Mouse (Mus musculus) limb, embryonic 10.5 days (tissue): ENCODE measurements around the gene Stk16. TPM values are rescaled to one million over a fixed set of nuclear protein-coding genes. Genes with fewer than 3 reads are reported as not detected.

Experiments
- DNase-seq: peaks from one replicate; pipeline ENCODE4 v3.0.0-alpha.2; 2017; ENCODE audit warnings: low spot score
- H3K27ac ChIP-seq: fragments of 300-500 bp; sonication (generic); 2 replicates; pipeline ENCODE4 v1.5.1; 2016; ENCODE audit warnings: mild to moderate bottlenecking
- H3K27me3 ChIP-seq: fragments of 300-500 bp; sonication (generic); 2 replicates; pipeline ENCODE4 v1.6.1; 2016; ENCODE audit warnings: low read depth, mild to moderate bottlenecking; ENCODE audit not compliant: poor library complexity, severe bottlenecking
- H3K36me3 ChIP-seq: fragments of 300-500 bp; sonication (generic); 2 replicates; pipeline ENCODE4 v1.6.1; 2016; ENCODE audit warnings: mild to moderate bottlenecking, moderate library complexity
- H3K4me1 ChIP-seq: fragments of 300-500 bp; sonication (generic); 2 replicates; pipeline ENCODE4 v1.6.1; 2016
- H3K4me3 ChIP-seq: fragments of 300-500 bp; sonication (generic); 2 replicates; pipeline ENCODE4 v1.5.1; 2016; ENCODE audit warnings: mild to moderate bottlenecking, moderate library complexity
- H3K9me3 ChIP-seq: fragments of 300-500 bp; sonication (generic); replicated peaks from 2 replicates; pipeline ENCODE4 v1.6.1; 2016; ENCODE audit warnings: mild to moderate bottlenecking
- WGBS: fragments of 180-500 bp; shearing (Covaris S2); methylation state at CpG from one replicate; pipeline ENCODE4 v1.1.7; 2016; 5-methylcytosine and 5-hydroxymethylcytosine counted together
- polyA plus RNA-seq: library from polyadenylated mRNA; unstranded; fragments of >200 nt; fragmentation: Nextera tagmentation; extraction: Ambion mirVana; gene quantifications from 2 replicates; pipeline ENCODE4 v1.2.1, GENCODE M21; 2016

Stk16 gene
- 146 and 149 TPM in 2 replicates for polyA plus RNA-seq

DNA sequence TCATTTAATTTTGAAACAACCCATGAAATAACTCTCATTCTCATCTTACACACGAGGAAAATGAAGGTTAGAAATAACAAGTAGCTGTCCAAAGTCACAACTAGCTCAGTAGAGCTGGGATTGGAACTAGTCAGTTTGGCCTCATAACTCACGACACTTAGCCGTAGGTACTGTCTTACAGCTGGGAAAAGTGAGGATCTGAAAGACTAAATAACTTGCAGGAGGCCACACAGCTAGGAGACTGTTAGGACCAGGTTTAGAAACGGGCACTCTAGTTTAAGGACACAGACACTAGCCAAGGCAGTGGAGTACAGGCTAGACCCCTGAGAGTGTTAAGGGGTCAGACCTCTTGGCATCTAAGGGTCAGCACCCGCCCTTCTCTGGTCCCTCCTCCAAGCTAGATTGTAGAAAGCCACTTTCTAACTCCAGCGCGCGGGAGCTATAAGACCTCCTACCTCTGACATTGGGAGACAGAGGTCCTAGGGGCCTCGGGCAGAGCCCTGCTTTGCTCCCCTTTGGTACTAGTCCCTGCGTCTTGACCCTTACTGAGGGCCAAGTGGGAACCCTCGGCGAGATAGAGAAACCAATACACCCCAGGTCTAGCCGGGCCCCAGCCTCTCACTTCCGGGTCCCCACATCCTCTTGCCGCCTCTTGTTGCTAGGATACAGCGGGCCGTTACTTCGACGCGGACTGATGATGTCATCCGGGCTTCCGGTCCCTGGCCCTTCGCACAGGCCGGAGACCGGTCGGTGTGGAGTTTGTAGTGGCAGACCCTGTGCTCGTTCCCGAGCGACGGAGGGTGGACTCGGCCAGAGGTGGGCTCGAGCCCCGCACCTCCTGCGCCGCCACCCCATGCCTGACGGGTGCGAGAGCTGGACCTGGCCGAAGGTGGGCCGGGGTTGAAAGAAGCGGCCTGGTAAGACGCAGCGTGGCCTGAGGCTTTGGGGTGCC is at the start of gene Stk16, which contains the start of gene Glb1l:
TSS of gene Stk16 (plus strand) at position 703 of the 952 bp plus-strand sequence.
TSS of gene Glb1l (minus strand) at position 678 of the 952 bp plus-strand sequence.
- peak within 1 kb of the TSS; percentile 87 for H3K27ac ChIP-seq
- 6% methylated on average over 42 of the region's 42 CpGs for WGBS
- peaks cover 51% of the 10 kb centered on the region for H3K4me1 ChIP-seq
- H3K36me3 ChIP-seq = peaks cover 39% of the 10 kb centered on the region
- no peaks in the 10 kb centered on the region for H3K9me3 ChIP-seq
- H3K27me3 ChIP-seq = peaks cover 6% of the 10 kb centered on the region; the same call in 1 of the 2 replicates
- DNase-seq = peak; percentile 99
- peak within 1 kb of the TSS; percentile 79 for H3K4me3 ChIP-seq

DNA sequence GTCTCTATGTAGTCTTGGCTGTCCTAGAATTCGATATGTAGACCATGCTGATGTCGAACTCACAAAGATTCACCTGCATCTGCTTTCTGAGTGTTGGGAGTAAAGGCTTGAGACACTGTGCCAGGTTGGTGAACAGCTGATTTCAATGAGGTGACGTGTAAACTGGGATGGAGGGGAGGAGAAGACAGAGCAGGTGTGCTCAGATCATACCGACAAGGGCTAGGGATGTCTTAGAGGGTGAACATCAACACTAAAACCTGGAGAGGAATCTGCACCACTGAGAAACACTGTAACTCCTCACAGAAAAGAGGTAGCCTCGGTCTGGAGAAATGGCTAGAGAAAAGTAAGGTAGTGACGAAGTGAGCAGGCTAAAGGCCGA is 42.6 kb upstream of the Stk16 start:
- DNase-seq = no peak
- Histone ChIP-seq H3K27me3 (no peaks in the 10 kb centered on the region), H3K36me3 (peaks cover 29% of the 10 kb centered on the region), H3K9me3 (no peaks in the 10 kb centered on the region), H3K4me3 (peak overlapping the region; percentile 83), H3K27ac (peak overlapping the region; percentile 88), H3K4me1 (peaks cover 20% of the 10 kb centered on the region)
- 6% methylated on average over 7 of the region's 7 CpGs for WGBS

DNA sequence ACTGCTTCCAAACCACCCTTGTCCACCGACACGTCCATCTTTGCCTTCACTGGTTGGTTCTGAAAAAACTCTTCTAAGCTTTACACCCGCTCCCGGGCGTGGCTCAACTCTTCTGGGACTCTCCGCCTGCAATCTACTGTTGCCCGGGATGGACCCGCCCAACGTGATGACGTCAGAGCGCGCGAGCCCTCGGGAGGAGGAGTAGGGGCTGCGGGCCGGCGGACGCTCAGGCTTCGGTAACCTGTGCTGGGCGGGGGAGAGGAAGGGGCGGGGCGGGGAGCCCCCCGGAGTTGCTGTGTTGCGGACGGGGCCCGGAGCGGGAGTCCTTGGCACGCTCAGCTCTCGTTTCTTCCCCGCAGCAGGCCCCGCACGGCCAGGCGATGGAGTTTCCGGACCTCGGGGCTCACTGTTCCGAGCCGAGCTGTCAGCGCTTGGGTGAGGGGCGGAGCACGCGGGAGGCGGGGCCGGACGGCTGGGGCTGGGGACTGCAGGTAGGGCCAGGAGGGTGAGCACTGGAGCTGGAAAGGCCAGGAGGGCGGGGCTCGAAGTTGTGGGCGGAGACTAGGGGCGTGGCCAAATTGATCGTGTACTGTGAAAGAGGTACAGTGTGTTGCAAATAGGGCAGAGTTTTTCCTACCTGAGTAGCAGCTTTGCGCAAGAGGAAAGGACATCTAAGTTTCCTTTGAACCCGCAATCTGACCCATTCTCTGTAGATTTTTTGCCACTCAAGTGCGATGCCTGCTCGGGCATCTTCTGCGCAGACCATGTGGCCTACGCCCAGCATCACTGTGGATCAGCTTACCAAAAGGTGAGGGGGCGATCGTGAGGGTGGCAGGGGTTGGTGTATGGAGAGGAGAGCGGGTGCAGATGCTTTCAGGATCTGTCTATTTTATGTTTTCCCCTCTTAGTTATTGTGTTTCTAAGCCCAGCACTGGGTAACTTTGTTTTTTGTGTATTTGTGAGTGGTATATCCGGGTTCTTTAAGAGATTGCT is 41.9 kb upstream of the Stk16 start, which contains the start of gene Zfand2b:
TSS of gene Zfand2b (plus strand) at position 175 of the 993 bp plus-strand sequence.
- DNase-seq = peak; percentile 99
- Histone ChIP-seq H3K4me3 (peak within 1 kb of the TSS; percentile 83), H3K4me1 (peaks cover 20% of the 10 kb centered on the region), H3K27ac (peak within 1 kb of the TSS; percentile 88), H3K9me3 (no peaks in the 10 kb centered on the region), H3K27me3 (no peaks in the 10 kb centered on the region), H3K36me3 (peaks cover 36% of the 10 kb centered on the region)
- WGBS = under 1% methylated on average over 59 of the region's 59 CpGs

DNA sequence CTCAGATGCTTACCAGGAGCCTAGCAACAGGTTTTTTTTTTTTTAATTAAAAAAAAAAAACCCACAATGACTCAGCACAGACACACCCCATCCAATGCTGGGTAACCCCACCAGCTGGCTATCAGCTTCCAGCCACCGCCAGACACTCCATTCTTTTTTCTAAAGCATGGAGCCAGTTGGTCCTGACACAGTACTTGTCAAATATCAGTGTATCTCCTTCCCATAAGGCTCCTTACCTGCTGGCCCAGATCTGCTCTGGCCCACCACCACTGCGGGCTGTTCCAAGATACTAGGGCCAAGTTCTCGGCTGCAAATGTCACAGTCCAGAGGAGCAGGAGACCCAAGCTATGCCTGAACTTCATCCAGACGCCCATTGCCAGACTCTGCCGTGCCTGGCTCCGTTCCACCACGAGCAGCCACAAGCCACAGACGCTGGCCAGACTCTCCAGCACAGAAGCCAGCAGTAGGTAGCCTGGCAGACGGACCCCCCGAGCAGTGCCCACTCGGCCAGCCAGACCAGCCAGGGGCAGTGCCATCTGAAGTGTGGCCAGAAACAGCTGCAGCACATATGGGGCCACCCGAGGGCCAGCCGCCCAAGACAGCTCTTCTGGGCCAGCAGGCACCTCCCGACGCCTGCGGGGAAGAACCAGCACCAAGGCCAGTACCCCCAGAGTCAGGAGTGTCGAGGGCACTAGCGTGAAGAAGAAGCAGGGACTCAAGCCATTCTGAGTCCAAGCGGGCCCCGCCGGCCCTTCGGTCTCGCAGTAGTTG is 31.1 kb upstream of the Stk16 start:
- no peaks in the 10 kb centered on the region for H3K9me3 ChIP-seq
- DNase-seq = peak; percentile 36
- peak overlapping the region; percentile 66 for H3K4me3 ChIP-seq

DNA sequence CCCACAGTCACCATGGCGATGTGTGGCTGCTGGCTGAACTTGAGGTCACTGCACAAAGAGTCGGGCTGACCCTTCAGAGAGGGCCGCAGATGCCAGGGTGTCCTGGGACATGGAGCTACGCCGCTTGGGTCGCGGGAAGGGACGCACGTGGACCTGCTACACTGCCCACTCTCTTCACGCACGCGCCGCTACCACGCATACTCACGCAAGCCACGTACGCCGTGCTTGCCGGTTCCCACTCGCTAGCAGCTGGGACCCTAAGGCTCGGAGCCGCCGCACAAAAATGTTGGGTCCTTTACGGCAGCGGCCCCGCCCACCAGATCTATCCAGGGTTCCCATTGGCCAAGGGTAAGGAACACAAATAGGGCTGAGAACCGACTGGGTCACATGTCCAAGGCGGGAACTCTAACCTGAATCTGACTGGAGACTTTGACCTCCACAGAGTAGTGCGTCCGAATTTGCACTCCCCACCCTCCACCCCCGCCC is 30.5 kb upstream of the Stk16 start, which contains the start of gene Abcb6:
TSS of gene Abcb6 (minus strand) at position 288 of the 486 bp plus-strand sequence.
- Histone ChIP-seq H3K9me3 (no peaks in the 10 kb centered on the region), H3K4me3 (peak within 1 kb of the TSS; percentile 66), H3K27ac (peak within 1 kb of the TSS; percentile 82), H3K27me3 (no peaks in the 10 kb centered on the region), H3K4me1 (peaks cover 24% of the 10 kb centered on the region), H3K36me3 (peaks cover 65% of the 10 kb centered on the region)
- under 1% methylated on average over 31 of the region's 31 CpGs for whole genome bisulfite sequencing
- DNase-seq = peak; percentile 94

More for the DNA sequence above, 31.1 kb upstream of the Stk16 start:
- peak overlapping the region; percentile 82 for H3K27ac ChIP-seq
- peaks cover 65% of the 10 kb centered on the region for H3K36me3 ChIP-seq
- 13% methylated on average over 23 of the region's 23 CpGs for WGBS
- H3K27me3 ChIP-seq = no peaks in the 10 kb centered on the region
- peaks cover 24% of the 10 kb centered on the region for H3K4me1 ChIP-seq

DNA sequence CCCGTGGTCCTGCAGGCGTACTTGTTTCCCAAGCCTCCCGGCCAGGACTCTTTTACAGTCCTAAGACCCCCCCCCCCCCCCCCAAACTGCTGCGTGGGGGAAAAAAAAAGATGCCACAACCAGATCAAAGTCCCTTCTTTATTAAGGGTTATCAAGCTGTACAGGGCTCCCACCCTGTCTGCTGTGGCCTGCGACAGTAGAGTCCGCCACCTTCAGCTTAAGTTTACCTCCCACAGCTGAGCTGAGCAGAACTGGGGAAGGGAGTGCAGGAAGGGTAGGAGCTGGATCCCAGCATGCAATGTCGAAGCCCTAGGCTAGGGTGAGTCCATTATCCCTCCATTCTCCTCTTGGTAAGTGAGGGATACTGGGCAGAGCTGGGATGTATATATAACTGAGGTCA is 29.9 kb upstream of the Stk16 start:
- H3K4me1 ChIP-seq = peaks cover 24% of the 10 kb centered on the region
- peak overlapping the region; percentile 64 for H3K27ac ChIP-seq
- no peaks in the 10 kb centered on the region for H3K27me3 ChIP-seq
- H3K9me3 ChIP-seq = no peaks in the 10 kb centered on the region
- H3K36me3 ChIP-seq = peaks cover 65% of the 10 kb centered on the region
- DNase-seq = no peak
- H3K4me3 ChIP-seq = peak overlapping the region; percentile 66
- 42% methylated on average over 7 of the region's 7 CpGs for WGBS

DNA sequence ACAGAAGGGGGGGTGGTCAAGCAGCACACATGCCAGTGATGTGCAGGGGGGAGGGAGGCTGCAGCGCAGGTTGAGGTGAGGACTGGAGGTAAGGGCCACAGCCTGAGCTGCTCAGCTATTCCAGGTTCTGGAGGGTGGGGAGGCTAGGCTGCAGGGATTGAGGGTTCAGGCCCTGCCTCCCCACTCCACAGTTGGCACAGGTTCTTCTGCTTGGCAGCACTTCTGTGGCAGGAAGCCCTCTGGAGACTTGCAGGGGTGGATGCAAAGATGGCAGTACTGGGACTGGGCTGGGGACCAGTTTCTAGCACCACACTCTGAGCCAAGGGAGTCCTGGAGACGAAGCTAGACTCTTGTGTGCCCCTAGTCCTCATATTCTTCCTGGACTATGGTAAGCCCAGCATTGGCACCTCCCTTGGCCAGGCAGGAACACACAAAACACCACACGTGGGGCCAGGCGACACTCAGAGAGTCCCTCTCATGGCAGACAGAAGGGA is 29.2 kb upstream of the Stk16 start:
- peaks cover 24% of the 10 kb centered on the region for H3K4me1 ChIP-seq
- H3K9me3 ChIP-seq = no peaks in the 10 kb centered on the region
- H3K36me3 ChIP-seq = peaks cover 65% of the 10 kb centered on the region
- H3K27me3 ChIP-seq = no peaks in the 10 kb centered on the region
- DNase-seq = no peak
- no peak overlapping the region for H3K27ac ChIP-seq
- WGBS = 85% methylated on average over 4 of the region's 4 CpGs
- H3K4me3 ChIP-seq = no peak overlapping the region

DNA sequence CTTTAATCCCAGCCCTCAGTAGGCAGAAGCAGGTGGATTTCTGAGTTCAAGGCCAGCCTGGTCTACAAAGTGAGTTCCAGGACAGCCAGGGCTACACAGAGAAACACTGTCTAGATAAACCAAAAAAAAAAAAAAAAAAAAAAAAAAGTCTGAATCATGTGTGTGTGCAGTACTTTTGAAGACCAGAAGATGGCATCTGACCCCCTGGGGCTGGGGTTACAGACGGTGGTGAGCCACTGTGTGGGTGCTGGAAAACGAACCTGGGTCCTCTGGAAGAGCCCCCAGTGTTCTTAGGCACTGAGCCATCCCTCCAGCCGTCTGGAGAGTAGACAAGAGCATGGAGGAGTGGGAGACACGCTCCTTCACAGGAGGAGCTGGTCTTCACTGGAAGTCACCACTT is 28.5 kb upstream of the Stk16 start:
- no peak for DNase-seq
- no peaks in the 10 kb centered on the region for H3K9me3 ChIP-seq
- peaks cover 64% of the 10 kb centered on the region for H3K36me3 ChIP-seq
- H3K27ac ChIP-seq = no peak overlapping the region
- peaks cover 24% of the 10 kb centered on the region for H3K4me1 ChIP-seq
- no peak overlapping the region for H3K4me3 ChIP-seq
- WGBS = 73% methylated on average over 4 of the region's 4 CpGs
- H3K27me3 ChIP-seq = no peaks in the 10 kb centered on the region

DNA sequence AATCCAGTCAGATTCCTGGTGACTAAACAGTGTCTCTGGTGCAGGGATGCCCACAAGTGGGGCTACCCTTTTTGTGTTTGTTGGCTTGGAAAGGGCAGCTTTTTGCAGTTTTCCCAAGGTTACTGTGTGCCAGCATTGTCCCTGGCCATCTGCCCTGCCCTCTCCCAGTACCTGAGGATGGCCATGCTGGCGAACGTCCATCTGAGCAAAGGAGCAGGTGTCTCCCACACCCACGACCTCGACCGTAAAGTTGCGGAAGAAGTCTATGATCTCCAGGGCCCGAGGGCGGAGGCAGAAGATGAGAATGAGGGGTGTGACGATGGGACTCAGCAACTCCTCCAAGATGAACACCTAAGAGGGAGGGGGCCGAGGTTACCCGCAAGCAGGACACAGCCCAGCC is 25.1 kb upstream of the Stk16 start:
- Histone ChIP-seq H3K9me3 (no peaks in the 10 kb centered on the region), H3K36me3 (peaks cover 63% of the 10 kb centered on the region), H3K27me3 (no peaks in the 10 kb centered on the region), H3K27ac (no peak overlapping the region), H3K4me1 (peaks cover 5% of the 10 kb centered on the region; the same call in 1 of the 2 replicates), H3K4me3 (no peak overlapping the region)
- no peak for DNase-seq
- 95% methylated on average over 11 of the region's 11 CpGs for WGBS

DNA sequence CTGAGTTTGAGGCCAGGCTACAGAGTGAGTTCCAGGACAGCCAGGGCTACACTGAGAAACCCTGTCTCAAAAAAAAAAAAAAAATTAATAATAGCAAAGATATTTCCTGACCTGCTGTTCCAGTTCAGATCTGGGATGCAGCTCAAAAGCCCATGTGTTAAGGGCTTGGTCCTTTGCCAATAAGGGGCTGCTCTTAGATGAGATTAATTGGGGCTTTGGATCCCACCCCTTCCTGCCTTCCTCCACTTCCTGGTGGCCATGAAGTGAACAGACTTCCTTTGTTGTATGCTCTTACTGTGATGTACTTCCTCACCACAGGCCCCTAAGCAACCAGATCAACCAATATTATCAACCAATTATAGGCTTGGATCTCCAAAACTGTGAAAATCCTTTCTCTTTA is 23.5 kb upstream of the Stk16 start:
- no peaks in the 10 kb centered on the region for H3K27me3 ChIP-seq
- H3K4me1 ChIP-seq = peaks cover 9% of the 10 kb centered on the region
- no peak for DNase-seq
- no peaks in the 10 kb centered on the region for H3K9me3 ChIP-seq
- H3K36me3 ChIP-seq = peaks cover 55% of the 10 kb centered on the region
- no peak overlapping the region for H3K4me3 ChIP-seq
- H3K27ac ChIP-seq = no peak overlapping the region

DNA sequence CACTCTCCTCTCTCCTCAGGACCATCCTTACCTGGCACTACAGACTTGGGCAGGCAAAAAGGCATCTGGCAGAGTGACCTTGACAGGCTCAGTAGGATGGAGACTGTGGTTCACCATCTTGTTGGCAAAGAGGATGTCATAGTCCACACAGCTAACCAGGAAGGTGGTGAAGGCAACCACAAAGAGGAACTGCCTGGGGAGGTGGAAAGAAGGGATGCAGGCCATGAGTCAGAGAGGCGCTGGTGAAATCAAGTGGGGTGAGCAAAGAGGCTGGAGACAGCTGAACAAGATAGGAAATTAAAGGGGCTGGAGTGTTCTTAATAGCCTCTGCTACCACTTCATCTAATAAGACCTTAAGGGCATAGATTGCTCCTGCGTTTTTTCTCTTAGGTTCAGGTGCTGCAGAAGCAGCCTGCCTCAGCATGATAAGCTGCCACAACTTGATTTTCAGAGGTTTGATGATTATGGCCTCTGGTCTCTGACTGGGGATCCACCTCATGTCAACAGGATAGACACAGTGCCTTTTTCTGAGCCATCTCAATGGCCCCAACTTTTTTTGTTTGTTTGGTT is 22.6 kb upstream of the Stk16 start:
- DNase-seq = no peak
- Histone ChIP-seq H3K9me3 (no peaks in the 10 kb centered on the region), H3K4me3 (no peak overlapping the region), H3K4me1 (peaks cover 13% of the 10 kb centered on the region), H3K36me3 (peaks cover 47% of the 10 kb centered on the region), H3K27ac (no peak overlapping the region), H3K27me3 (no peaks in the 10 kb centered on the region)
- 94% methylated on average over 2 of the region's 2 CpGs for WGBS
